Mouse (Mus musculus) lung, adult 18-20 months (tissue): ENCODE measurements at regions not wholly inside any gene's neighbourhood (a gene's known extent, or its start where the extent isn't known, plus 50 kb on each side); places are given as distances from the start of the nearest gene placed in this dataset.
A peak's percentile ranks its signal among the peaks of the same experiment; 100 is the strongest.

Experiments used
- DNase-seq, 2 experiments: peaks; one replicate each; pipeline ENCODE4 v3.0.0; 2022; ENCODE audit warnings: mixed read lengths in 2 of 2

DNA sequence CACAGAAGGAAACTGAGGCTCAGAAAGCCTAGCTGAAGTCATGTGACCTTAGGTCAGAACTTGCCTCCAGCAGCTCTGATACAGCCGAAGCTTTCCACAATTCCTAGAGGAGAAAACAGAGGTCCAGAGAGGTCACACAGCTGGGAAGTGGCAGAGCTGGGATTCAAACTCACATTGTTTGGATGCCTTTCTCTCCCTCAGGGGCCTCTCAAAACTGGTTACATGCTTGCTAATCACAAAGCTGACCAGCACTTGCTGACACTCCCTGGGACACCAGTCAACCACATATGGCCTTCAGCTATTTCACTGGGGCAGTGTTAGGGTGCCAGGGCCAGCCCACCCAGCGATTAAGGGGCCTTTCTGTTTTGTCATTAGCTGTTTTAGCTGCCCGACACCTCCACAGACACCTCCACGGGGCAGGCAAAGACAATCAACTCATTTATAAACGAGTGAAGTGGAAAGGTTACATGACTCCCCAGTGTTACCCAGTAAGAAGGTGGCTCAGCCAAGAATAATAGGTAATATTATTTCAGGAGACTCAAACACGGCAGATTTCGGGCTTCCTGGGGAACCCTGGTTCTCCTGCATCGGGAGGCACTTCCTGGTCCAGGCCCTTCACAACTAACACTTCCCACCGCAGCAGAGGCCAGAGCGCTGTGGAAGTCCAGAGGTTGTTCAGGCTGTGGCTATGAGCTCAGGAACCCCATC is 71.4 kb downstream of the 2410131K14Rik start:
- no peak for DNase-seq

DNA sequence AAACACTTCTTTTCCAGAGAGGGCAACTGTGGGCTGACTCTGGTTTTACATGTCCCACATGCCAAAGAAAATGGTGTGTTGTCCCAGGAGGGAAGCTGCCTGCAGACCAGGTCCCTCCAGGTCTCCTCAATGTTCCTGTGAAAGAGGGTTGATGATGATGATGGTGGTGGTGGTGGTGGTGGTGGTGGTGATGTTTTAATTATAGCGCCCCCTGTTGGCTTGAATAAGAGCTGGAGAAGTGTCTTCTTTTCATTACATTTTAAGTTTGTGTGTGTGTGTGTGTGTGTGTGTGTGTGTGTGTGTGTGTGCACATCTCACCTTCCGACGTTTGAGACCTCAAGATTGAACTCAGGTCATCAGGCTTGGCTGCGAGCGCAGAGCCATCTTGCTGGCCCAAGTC is 73.0 kb downstream of the 2410131K14Rik start:
- no peak for DNase-seq

DNA sequence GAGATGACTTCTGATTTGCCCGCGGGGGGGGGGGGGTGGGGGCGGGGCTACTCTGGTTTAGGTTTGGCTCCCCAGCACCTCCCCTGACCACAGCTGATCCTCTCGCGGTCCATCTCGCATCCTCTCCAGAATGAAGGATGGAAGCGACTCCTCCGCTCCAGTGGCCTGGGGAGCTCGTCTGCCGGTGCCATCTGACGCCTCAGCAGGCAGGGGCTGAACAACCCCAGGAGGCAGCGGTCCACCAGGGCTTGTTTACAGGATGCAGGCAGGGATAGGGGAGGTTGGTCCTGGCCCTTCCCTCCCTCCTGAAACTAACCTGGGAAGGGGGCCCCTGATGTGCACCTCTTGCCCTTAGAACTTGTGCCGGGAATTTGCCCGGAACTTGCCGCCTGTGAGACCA is 73.9 kb downstream of the 2410131K14Rik start:
- DNase-seq, result no peak

DNA sequence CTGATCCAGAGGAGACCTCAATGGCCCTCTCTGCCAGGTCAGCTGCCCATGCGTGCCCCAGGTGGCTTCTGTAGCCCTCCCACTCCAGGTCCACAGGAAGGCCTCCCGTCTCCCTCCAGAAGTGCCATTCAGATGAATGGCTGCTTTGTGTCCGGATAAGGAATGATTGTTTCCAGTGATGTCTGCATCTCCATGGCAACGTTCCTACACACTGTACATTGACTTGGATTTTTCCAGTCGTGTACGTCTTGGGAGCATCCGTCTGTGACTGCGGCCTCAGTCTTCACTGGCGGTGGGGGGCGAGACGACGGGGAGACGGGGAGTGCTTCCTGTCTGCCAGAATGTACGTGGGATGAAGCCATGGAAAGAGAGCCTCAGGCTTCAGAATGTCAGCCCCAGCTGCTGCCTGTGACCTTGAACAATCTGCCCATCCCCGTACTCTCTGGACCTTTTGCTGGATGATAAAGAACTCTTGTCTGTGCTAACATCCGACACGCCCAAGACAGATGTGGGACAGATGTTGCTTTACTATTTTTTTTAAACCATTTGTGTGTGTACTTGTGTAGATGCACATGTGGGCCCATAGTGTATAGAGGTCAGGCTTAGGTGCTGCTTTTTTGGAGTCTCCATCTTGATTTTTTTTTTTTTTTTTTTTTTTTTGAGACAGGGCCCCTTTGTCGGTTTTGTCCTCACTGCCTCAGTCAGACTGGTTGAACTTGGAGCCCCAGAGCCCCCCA is 76.9 kb downstream of the 2410131K14Rik start:
- no peak for DNase-seq

DNA sequence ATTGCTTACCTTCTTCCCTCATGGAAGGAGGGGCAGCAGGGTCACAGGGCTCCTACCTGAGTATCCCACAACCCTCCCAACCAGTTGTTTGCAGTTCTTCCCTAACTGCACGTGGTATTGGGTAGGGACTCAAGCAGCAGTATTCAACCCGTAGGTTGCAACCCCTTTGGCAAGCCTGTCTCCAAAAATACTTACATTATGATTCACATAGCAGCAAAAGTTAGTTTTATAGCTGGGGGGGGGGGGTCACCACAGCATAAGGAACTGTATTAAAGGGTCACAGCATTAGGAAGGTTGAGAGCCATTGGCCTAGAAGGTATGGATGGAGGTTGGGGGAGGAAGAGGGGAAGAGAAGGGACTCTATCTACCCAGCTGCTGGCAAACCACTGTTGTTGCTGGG is 78.1 kb downstream of the 2410131K14Rik start:
- DNase-seq, result no peak

DNA sequence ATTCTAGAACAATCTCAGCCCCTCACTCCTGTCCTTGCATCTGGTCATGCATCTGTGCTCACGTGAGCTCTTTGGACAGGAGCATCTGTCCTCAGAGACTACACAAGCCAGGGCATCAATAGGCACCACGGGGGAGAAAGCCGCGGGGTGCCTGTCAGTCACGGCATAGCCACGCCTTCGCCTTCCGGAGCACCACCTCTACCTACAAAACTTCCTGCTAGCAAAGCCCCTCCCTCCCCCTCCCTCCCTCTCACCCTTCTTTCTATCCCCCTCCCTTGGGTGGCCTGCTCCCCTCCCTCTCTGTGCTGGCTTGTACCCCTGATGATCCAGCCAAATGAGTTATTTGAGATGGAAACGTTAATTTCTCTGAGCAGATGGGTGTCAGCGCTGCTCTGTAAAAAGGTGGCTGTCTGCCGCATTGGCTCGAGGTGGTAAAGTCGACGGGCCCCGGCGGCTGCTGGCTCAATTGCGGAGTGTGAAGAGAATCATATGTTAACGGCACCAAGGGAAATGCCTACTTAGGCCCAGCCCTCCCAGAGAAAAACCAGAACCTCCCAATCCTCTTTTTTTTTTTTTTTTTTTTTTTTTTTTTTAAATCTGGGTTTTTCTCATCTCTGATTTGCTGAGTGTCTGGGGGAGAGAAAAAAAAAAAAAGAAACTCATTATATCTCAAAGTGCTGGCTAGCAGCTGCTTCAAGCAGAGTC is 82.0 kb downstream of the 2410131K14Rik start:
- DNase-seq, result peak; percentile 30 to 36

DNA sequence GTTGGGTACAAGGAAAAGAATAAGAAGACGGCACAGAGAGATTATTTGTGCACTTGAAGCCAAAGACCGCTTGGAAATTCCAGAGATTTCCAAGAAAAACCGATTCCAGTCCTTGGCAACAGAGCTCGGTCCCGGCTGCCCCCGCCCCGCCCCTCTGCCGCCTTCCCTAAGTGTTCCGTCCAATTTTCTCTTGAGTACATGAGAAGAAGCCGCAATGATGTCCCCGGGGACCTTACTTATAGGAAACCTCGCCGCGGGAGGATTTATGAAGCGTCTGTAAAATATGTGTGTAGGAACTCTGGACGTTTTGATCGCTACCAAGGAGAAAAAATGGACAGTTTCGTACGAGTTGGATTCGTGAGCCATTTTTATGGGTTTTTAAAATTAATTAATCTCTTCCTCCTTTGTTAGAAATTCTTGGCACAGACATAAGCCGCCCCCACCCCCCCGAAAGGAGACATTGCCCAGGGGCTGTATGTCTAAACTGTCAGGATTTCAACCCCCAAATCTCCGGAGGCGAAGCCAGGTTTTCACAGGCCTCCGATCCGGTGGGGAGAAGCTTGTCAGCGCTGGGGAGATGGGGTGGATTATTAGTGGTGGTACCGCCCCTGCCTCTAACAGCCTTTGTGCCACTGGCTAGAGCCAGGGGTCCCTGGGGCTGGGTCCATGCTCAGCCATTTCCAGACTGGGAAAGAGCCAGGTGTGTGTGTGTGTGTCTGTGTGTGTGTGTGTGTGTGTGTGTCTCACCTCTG is 83.1 kb downstream of the 2410131K14Rik start:
- peak in 1 of 2 experiments; percentile 45 for DNase-seq

DNA sequence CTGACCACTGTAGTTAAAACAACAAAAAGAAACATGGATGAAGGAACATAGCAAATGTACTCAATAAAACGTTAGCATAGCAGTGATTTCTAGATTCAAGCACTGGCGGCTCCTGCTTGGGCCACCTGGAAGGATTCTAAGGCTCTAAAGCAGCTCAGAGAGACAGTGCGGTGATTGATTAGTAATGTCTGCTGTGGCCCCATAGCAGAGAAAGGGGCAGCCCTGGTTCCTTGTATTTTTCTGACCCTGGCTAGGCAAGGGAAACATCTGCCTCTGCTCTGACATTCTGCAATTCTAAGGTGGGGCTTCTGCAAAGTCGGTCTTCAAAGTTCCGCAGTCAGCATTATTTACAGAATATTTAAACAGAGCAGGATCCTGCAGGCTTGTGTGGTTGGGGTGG is 84.1 kb downstream of the 2410131K14Rik start:
- DNase-seq, result no peak

DNA sequence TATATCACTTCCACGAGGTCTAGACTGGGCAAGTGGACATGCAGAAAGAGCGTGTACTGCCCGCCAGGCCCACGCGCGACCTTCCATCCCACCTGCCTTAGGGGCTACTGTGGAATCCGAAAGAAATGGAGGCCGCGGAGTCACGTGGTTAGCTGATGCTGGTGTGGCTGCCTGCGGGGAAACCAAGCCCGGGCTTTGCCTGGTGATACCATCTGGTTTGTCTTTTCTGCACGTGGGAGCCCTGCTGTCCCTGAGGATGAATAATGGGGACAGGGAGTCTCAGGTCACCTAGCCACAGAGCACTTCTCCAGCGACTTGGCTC is 86.2 kb downstream of the 2410131K14Rik start:
- no peak for DNase-seq

DNA sequence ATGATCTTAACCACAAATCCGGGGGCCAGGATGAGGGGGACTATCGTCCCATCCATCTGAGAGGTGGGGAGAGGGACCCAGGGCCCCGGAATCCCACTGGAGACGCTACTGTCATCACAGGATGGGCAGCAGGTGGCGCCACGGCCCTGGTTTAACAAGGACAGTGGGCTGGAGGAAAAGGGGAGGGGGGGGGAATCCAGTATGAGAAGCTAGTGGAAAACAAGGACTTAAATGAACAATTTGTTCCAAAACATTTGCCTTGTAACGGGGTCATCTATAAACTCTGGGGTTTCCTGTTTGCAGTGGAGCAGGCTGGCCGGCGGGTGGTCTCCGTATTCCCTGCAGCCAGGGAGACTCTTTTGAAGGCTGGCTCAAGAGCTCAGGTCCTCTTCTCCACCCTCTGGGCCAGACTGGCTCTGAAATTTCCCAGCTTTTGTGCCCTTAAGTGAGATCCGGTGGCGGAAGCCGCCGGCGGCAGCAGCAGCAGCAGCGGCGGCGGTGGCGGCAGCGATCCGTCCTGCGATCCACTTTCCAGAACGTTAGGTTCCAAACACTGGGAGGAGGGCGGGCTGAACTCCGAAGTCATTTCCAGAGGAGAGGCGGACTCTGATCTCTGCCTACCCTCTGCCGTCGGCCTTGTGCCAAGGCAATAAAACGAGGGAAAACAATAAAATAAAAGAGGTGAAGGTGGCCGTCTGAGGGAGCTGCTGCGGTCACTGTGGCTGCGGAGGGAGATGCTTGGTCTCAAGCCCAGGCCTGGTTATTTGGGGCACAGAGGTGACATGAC is 86.8 kb downstream of the 2410131K14Rik start:
- DNase-seq, result peak; percentile 77 to 84

DNA sequence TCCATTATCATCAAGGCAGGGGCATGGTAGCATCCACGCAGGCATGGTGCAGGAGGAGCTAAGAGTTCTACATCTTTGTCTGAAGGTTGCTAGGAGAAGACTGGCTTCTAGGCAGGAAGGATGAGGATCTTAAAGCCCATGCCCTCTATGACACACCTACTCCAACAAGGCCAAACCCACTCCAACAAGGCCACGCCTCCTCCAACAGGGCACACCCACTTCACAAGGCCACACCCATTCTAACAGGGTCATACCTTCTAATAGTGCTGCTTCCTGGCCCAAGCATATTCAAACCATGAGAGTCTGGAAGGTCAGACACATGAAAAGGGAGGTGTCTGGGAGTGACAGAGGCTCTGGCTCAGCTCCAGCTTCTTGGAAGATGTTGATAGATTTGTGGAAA is 89.0 kb downstream of the 2410131K14Rik start:
- no peak for DNase-seq

DNA sequence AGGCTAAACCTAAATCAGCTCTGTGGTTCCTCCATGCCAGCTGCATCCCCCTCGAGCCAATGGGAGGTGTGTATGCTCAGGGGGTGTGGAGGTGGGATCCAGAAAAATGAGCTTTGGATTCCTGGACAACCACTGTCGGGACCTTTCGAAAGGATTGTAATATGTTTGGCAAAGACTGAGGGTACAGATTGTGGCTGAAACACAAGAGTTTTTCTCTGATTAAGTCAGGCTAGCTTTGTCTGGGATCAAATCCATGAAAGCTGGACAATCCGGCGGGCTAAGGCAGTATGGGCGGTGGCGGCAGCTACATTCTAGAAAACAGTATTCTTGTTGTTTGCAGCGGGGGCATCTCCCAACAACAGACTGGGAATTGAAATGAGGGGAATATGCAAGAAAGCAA is 93.2 kb downstream of the 2410131K14Rik start:
- no peak for DNase-seq

DNA sequence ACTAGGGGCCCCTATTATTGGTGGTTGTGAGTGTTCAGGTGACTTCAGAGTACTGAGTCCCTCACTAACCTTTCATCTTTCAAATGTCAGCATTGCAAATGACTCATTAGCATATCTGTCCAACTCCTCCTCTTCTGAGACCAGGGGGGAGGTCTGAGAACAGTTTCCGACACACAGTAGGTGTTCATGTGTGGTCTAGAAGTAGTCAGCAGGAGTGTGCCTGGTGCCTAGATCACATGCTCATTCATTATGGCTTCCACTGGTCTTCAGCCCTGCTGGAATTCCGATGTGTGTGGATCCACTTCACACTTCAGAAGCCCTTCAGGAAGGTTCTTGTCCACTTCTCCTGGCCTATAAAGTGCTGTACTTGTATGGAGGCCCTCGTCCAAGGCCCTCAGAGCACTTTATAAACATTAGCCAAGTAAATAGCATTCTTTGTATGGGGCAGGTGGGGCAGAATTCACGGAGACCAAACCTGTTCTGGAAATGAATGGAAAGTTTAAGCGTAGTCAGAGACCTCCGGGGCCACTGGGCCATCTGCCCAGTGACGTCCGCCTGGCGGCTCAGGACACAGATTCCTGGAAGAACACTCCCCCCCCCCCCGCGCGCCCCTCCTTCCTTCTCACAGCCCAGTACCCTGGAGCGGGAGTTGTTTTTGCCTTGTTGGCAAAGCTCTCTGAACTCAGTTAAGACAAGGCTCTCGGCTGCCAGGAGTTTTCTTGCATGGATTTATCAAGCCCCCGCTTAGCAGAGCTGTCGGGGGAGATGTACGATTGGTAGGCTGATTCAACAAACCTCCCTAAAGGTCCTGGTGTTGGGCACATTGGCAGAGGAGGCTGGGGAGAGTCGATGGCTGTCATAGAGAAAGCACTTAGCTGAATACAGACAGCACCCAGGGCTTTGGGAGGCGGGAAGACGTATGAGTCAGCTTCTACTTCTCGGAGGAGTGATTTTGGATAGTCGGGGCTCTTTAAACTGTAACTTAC is 94.9 kb downstream of the 2410131K14Rik start:
- DNase-seq, result peak; percentile 86 to 91

DNA sequence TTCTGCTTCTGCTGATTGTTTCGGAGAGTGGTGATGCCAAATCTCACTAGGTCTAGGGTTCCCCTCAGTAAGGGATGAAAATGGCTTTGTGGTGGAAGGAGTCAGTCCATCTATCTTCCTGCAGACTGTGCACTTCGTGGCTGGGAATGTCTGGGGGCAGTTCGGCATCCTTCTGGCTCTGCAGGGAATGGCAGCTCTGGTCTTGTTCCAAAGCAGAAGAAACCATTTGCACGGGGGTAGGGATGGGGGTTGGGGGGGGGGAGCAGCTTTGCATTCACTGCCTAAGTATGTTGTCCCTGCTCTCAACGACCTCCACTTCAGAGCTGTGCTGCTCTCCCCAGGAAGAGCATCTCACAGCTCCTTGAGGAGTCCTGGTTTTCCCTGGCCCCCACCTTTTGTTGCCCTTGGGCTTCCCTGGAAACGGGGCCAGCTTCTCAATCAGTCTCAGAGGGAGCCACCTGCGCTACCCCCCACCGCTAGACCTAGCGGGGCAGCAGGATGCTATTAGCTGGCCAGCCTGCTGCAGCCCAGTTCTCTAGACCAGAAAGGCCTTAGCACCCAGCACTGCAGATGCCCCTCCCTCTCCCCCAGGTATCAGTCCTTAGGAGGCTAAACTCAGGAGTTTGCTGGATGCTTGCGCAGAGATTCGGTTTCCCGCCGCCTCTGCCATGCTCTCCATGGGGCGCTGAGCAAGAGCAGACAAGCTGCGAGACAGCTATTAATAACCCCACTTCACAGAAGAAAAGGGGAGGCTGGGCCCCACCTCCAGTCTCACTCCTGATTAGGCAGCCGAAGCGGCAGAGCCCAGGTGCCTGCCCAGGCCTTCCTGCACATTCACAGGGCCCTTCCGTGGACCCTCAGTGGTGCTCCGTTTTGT is 98.7 kb downstream of the 2410131K14Rik start:
- no peak for DNase-seq

DNA sequence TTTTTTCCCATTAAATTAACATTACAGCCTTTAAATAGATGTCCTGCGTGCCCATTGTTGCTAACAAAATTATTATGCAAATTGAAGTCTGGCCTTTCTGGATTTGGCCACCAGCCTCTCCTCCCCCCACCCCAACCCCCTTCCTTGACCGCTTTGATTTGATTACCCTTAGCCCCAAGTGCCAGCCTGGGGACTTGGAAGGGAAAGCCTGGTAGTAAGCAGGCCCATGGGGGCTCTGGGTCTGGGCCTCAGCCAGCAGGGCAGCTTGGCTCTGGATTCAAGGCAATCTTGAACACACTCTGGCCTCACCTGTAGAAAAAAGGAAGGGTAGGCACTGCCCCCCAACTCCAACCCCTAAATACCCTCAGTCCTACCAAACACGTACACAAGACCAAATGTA is 100.2 kb downstream of the 2410131K14Rik start:
- DNase-seq, result no peak

DNA sequence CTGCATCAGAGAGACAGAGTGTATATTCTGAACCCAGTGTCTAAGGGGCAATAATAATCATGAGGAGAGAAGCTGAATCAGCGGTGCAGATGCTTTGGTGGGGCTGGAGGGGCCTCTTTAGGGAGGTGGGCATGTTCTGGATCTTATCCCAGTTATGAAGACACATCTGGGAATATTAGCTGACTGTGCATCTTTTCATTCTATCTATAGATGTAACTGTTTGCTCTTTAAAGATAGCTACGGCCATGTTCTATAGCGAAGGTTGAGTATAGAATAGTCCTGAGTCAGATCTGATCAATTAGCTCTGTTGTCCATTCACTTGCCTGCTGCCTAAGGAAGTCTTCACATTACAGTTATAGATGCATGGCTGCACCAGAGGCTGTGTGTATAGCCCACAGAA is 104.0 kb downstream of the 2410131K14Rik start:
- no peak for DNase-seq

DNA sequence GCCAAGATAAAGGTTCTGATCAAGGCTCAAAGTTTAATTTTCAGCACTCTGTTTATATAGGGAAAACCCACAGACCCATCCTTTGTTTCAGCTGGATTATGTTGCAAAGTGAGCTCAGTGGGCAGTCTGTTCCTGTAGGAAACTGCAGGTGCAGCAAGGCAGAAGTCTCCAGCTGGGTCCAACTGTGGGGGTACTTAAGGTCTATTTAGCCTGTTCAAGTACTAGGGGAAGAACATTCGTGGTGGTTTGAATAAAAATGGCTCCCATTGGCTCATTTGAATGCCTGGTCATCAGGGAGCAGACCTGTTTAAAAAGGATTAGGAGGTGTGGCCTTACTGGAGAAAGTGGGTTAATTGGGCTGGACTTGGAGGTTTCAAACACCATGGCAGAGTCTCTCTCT is 106.3 kb downstream of the 2410131K14Rik start:
- DNase-seq, result no peak

DNA sequence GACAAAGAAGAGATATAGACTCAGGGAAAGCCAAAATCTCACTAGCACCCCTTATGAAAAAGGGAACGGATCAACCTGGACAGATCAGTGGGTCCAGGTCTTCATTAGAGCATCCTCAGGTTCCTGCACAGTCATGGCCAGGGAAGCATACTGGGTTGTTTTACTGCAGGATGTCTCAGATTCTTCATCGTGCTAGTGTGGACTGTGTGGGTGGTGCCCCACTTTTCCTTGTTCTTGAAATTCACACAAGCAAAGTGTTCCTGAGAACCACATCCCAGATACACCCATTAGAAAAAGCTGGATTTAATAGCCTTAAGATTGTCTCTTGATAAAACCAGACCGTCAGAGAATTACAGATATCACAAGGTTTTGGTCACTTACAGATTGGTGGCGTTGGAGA is 107.1 kb downstream of the 2410131K14Rik start:
- DNase-seq, result no peak

DNA sequence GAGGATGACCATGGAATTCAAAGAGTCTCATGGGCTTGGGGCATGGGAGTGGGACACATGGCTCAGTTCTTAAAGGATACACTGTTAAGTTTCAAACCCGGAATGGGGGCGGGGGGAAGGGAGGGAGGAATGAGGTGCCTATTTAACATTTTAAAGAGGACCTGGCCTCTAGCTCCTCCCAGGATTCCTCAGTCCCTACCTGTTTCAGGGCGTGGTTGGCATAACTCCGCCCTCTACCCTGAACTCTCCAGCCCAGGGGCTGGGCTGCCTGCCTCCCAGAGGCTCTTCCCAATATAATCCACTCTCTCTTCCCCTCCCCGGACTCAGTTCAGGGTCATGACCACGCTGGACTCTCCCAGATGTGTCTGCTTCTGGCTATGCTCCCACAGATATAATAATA is 108.0 kb downstream of the 2410131K14Rik start:
- no peak for DNase-seq

DNA sequence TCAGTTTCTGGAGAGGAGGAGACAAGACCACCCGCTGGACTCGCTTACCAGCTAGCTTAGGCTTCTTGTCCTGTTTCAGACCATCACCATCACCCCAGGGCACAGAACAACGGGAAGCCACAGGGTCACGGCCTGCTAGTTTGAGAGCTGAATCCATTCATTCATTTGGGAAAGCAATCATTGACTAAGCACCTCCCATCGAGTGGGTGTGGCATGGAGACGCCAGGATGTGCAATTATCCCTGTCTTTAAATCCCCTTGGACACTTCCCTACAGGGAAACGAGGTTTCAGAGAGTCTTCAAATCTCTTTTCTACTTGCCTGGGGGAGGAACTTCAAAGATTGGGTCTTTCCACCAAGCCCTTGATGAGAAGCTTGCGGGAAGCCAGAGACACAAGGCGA is 108.7 kb downstream of the 2410131K14Rik start:
- no peak for DNase-seq
